Mouse (Mus musculus): Measurements from ENCODE around the gene Trappc4.
"Not testable (repeated sequence)": the region's sequence is repeated elsewhere in the genome, so short reads cannot be mapped to it uniquely, and the experiment has no call there.

The Trappc4 gene

DNA sequence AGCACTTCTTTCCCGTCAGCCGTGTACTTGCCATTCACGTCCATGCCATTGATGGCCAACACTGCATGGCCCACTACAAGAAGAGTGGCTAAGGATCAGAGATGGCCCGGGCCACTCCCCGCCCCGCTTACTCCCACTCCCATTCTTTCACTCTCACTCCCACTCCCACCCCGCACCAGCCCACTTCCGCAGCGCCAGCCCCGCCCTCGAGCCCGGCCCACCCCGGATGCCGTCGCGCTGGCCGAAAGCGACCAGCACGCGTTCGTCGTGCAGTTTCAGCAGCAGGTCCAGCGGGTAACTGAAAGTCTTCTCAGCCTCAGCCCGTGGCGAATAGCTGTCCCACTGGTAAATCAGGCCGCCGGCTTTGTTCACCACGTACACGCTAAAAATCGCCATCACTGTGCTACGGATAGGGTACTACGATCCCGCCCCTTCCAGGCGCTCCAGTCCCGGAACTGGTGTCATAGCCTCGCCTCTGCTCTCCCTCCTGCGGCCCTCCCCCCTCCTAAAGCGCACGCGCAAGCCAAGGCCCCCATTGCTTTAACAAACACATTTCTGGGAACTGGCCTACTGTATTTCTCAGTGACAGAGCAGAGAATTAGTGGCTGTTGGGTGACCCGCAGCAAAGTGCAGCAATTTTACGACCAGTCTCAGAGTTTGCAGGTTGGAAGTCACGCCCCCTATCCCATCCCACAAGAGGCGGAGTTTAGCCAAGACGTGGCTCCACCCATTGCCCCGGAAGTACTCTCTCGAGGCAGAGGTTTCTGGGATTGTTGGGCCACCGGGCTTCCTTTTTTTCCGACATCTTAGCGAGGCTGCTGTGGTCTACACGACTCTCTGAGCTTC lies at the start of gene Trappc4, which contains the start of gene Rps25:
TSS of gene Trappc4 (minus strand) at position 695 of the 846 bp plus-strand sequence.
TSS of gene Rps25 (plus strand) at position 234 of the 846 bp plus-strand sequence.
- DNase-seq (ENCODE audit: inconsistent age in 2 of 2, low spot score in 1 of 2), result peak; percentile 93 to 98

DNA sequence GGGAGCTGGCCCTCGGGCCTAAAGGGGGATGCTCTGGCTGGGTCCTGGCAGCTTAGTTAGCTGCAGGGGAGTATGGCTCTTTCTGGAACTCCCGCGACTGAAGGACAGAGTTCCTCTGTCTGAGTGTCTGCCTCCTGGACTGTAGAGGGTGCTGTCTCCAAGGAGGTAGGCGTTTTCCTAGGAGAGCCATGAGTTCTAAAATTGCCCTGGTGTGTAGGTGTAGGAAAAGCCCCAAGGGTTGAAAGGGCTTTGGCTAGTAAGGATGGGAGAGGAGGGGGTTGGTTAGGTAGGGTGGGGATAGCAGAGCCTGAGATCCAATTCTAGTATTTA lies 47.5 kb upstream of the Trappc4 start, which contains the start of gene Upk2:
TSS of gene Upk2 (minus strand) at position 86 of the 330 bp plus-strand sequence.
- no peak for DNase-seq (ENCODE audit: inconsistent age in 2 of 2, low spot score in 1 of 2)

- peak; percentile 79 to 93 for DNase-seq (ENCODE audit: inconsistent age in 2 of 2, low spot score in 1 of 2)
Observed at GRCm38 (mm10) chr9:44454132-44454890, 46.9 kb upstream of the Trappc4 start.

GRCm38 (mm10) chr9:44450387-44450786 lies 43.0 kb upstream of the Trappc4 start:
- peak in 1 of 2 experiments; percentile 45 for DNase-seq (ENCODE audit: inconsistent age in 2 of 2, low spot score in 1 of 2)

- not testable (repeated sequence) for DNase-seq (ENCODE audit: inconsistent age in 2 of 2, low spot score in 1 of 2)
Observed at GRCm38 (mm10) chr9:44444402-44445025, 37.1 kb upstream of the Trappc4 start.

DNA sequence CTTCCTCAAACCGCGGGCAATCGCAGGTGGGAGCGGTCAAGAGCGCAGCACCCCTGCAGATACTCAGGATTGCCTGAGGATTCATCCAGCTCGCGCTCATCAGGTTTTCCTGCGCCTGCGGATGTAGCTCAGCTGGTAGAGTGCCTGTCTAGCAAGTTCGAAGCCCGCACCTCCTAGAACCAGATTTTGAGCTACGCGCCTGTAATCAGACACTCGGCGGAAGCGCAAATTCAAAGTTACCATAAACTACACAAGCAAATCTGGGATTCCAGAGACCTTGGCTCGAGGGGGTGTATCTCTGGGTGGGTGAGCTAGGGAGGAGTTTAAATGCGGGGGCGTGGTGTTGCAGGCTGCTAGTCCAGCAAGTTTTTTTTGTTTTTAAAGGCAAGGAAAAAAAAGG lies 33.6 kb upstream of the Trappc4 start, which contains the start of gene Foxr1:
TSS of gene Foxr1 (minus strand) at position 176 of the 400 bp plus-strand sequence.
- no peak for DNase-seq (ENCODE audit: inconsistent age in 2 of 2, low spot score in 1 of 2)

DNA sequence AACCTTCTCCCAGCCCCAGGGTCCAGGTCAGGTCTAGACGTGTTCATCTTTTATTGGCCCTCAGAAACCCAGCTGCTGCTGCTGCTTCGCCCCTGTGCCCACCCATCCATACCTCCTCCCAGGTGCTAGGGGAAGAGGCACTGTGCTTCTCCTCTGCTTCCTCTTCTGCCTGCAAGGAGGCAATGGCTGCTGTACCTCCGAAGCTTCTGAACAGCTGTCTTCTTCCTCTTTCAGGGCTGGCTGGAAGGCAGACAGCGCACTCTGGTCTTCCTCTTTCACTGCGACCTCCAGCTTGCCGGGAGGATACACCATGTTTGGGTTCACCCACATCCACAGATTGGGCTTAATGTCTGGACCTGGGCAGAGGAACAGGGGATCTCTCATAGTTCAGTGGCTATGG lies 28.3 kb upstream of the Trappc4 start:
- DNase-seq (ENCODE audit: inconsistent age in 2 of 2, low spot score in 1 of 2), result no peak

DNA sequence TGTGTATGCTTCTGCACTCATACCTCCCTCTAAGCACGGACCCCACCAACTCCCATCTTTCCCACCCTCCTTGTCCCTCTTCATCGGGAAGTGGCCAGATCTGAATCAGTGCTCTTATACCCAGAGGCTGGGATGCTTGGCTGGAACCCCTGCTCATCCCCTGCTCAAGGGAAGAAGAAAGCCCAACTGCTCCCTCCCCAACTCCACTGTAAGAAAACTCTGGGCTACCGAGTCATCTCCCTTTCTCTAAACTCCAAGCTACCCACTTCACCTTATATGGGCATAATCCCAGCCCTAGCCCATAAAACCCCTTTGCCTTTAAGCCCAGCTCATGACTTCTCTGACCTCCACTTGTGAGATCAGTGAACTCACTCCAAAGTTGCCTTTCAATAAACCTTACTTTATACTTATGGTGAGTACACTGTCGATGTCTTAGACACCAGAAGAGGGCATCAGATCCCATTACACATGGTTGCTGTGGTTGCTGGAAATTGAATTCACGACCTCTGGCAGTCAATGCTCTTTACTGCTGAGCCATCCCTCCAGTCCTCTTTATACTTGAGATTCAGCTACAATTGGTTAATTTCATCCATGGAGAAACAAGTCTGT lies 25.3 kb upstream of the Trappc4 start:
- no peak for DNase-seq (ENCODE audit: inconsistent age in 2 of 2, low spot score in 1 of 2)

GRCm38 (mm10) chr9:44423576-44423975 lies 16.2 kb upstream of the Trappc4 start:
- DNase-seq (ENCODE audit: inconsistent age in 2 of 2, low spot score in 1 of 2), result no peak

- DNase-seq (ENCODE audit: inconsistent age in 2 of 2, low spot score in 1 of 2), result no peak
Observed at GRCm38 (mm10) chr9:44420280-44420898, 13.0 kb upstream of the Trappc4 start.

DNA sequence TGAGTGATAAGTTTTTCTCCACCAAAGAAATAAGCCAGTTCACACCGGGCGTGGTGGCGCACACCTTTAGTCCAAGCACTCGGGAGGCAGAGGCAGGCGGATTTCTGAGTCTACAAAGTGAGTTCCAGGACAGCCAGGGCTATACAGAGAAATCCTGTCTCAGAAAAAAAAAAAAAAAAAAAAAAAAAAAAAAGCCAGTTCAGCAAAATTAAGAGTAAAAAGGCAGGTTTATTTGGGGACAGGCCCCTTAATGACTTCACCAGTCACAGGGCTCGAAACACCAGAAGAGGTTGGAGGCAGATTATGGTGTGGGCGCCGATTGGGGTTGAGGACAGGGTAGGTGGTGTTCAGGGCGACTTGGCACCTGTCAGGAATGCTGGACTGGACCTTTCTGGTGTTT lies 12.3 kb upstream of the Trappc4 start:
- DNase-seq (ENCODE audit: inconsistent age in 2 of 2, low spot score in 1 of 2), result not testable (repeated sequence)

DNA sequence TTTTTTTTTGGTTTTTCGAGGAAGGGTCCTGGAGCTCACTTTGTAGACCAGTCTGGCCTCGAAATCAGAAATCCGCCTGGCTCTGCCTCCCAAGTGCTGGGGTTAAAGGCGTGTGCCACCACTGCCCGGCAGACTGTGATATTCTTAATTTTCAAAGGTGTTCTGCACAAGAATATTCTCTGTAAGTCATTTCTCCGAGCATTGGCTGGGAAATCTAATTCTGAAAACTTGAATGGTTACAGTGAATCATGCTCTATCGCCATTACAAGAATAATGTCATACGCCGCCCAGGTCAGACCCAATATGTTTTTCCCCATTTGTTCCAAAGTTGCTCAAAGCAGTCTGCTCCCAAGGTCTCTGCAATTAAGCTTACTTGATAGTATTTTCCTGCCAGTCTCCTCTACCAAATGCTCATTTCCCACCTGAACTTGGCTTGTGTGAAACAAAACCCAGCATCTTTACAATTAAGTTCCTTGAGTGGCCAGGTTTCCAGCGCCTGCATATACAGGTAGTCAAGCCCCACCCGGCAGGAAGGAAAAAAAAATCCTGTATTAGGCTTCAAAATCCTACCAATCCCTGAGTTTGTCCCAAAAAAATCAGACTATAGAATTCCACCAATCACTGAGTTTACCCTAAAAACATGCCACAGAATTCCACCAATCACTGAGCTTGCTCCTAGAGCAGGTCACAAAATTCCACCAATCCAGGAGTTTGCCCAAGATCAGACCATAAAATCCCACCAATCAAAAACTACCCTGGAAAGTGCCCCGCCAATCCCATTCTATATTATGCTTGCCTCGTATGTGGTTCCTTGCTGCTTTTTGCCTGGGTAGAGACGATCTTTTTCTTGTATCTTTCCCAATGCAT lies 11.4 kb upstream of the Trappc4 start, which contains the start of gene Ccdc84:
TSS of gene Ccdc84 (minus strand) at position 51 of the 867 bp plus-strand sequence.
- DNase-seq (ENCODE audit: inconsistent age in 2 of 2, low spot score in 1 of 2), result no peak

DNA sequence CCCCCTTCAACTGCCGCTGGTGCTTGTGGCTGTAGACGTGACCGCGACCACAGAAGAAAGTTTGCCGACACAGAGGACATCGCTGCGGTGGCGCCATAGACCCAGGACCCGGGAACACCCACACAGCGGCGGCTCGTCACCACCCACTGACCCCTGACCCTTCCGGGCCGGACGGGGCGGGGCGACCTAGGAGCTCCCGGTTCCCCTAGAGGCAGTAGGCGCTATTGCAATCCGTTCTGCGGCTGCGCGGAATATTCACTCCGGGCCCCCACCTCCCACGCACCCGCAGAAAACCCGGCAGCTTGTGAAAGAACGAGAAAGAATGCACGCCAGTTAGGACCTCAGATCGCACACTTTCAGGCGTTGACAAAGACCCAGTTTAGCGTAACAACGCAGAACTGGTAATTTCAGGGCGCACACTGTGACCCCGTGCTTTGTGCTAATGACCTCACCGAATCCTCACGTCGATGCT lies 10.5 kb upstream of the Trappc4 start:
- DNase-seq (ENCODE audit: inconsistent age in 2 of 2, low spot score in 1 of 2), result peak; percentile 96 to 99

- DNase-seq (ENCODE audit: inconsistent age in 2 of 2, low spot score in 1 of 2), result no peak
Observed at GRCm38 (mm10) chr9:44417156-44417891, 9.9 kb upstream of the Trappc4 start.

DNA sequence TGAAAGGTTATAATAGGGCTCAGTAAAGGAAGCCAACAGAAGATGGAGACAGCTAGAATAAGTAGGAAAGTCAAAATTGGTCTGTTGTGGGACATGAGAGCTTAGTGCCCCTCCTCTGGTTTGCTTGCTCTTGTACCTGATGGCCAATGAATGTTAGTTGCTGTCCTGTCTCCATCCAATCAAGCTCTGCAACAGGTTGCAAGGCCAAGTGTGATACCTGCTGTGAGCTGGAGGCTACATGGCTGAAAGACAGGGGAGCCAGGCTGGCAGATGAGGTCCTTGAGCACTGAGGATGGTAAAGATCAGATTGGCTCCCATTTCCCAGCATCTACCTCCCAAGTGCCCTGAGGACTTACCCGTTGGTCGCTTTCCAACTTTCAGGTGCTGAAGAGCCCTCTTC lies 5.4 kb upstream of the Trappc4 start:
- DNase-seq (ENCODE audit: inconsistent age in 2 of 2, low spot score in 1 of 2), result no peak

DNA sequence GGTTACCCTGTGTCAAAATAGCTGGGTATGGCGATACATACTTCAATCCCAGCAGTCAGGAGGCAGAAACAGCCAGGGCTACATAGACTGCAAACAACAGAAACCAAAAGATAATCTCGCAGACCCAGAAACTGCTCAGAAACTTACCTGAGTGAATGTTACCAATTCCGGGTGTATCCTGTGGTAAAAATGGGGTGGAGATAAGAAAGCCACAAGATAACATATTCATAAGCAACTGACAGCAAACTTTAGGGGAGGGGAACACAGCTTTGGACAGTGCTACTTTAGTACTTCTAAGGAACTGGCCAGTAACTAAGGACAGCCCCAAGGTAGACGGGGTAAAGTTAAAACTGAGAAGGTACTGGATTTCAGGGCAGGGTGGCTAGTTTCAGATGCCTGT lies 4.9 kb upstream of the Trappc4 start:
- DNase-seq (ENCODE audit: inconsistent age in 2 of 2, low spot score in 1 of 2), result peak in 1 of 2 experiments; percentile 34

GRCm38 (mm10) chr9:44411601-44412130 lies 4.3 kb upstream of the Trappc4 start:
- no peak for DNase-seq (ENCODE audit: inconsistent age in 2 of 2, low spot score in 1 of 2)

DNA sequence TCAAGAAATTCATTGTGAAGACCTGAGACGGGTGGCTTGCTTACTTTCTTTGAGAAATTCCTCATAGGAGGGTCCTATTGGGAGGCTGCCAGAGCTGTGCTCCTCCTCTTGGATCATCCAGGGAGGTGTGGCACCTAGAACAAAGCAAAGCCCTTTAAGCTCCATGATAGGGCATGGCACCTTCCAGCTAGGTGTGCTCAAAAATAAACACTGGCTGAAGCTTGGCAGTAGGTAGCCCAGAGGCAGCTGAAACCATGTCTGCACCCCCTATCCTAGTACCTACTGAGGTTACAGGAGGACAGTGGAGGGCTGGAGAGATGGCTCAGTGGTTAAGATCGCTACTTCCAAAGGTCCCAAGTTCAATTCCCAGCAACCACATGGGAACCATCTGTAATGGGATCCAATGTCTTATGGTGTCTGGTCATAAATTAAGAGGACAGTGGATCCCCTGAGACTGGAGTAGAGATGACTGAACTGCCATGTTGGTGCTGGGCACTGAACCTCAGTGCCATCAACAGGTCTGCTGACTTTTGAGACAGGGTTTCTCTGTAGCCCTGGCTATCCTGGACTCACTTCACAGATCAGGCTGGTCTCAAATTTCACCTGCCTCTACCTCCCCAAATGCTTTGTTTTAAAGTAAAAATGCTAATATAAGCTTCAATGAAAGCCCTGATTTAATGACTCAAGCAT lies 3.4 kb upstream of the Trappc4 start:
- DNase-seq (ENCODE audit: inconsistent age in 2 of 2, low spot score in 1 of 2), result peak in 1 of 2 experiments; percentile 32
